Mouse (Mus musculus) midbrain, embryonic 11.5 days (tissue): ENCODE results near the gene Hbb-bh2. TPM values are rescaled to one million over a fixed set of nuclear protein-coding genes. Genes with fewer than 3 reads are reported as not detected.
"Not testable (repeated sequence)": the region's sequence is repeated elsewhere in the genome, so short reads cannot be mapped to it uniquely, and the experiment has no call there.

Experiments used
- ATAC-seq: fragments of 200-750 bp; cut with Nextera tagmentation; 2 replicates; pipeline ENCODE4 v1.8.0; 2017; ENCODE audit warnings: moderate TSS enrichment, moderate library complexity; ENCODE audit not compliant: low FRiP score
- DNase-seq: peaks from one replicate; pipeline ENCODE4 v3.0.0; 2015; ENCODE audit warnings: low spot score; ENCODE audit errors: missing footprints
- H3K27ac ChIP-seq: fragments of 300-500 bp; sonication (generic); 2 replicates; pipeline ENCODE4 v1.5.1; 2014; ENCODE audit warnings: low read depth, low read length
- H3K27me3 ChIP-seq: fragments of 300-500 bp; sonication (generic); 2 replicates; pipeline ENCODE4 v1.6.1; 2014; ENCODE audit warnings: mild to moderate bottlenecking, low read length, moderate library complexity, mixed read lengths; ENCODE audit not compliant: control insufficient read depth, insufficient read depth
- H3K36me3 ChIP-seq: fragments of 300-500 bp; sonication (generic); 2 replicates; pipeline ENCODE4 v1.6.1; 2014; ENCODE audit warnings: mild to moderate bottlenecking, low read length, moderate library complexity, mixed read lengths; ENCODE audit not compliant: control insufficient read depth, insufficient read depth
- H3K4me1 ChIP-seq: fragments of 300-500 bp; sonication (generic); 2 replicates; pipeline ENCODE4 v1.6.1; 2014; ENCODE audit warnings: low read length; ENCODE audit not compliant: control insufficient read depth, insufficient read depth
- H3K4me2 ChIP-seq: fragments of 300-500 bp; sonication (generic); 2 replicates; pipeline ENCODE4 v1.6.1; 2014; ENCODE audit warnings: mild to moderate bottlenecking, moderate library complexity
- H3K4me3 ChIP-seq: fragments of 300-500 bp; sonication (generic); 2 replicates; pipeline ENCODE4 v1.5.1; 2014; ENCODE audit warnings: low read depth, low read length
- H3K9ac ChIP-seq: fragments of 300-500 bp; sonication (generic); 2 replicates; pipeline ENCODE4 v1.6.1; 2014; ENCODE audit warnings: low read length
- H3K9me3 ChIP-seq: fragments of 300-500 bp; sonication (generic); 2 replicates; pipeline ENCODE4 v1.6.1; 2016; ENCODE audit warnings: low read length; ENCODE audit not compliant: control insufficient read depth
- WGBS: fragments of 180-500 bp; shearing (Covaris S2); extraction: QIAGEN DNeasy Blood & Tissue Kit; methylation state at CpG from one replicate; pipeline ENCODE4 v1.1.7; 2014; 5-methylcytosine and 5-hydroxymethylcytosine counted together
- polyA plus RNA-seq: library from polyadenylated mRNA; unstranded; fragments of >200 nt; fragmentation: Nextera tagmentation; extraction: Ambion mirVana; gene quantifications from 2 replicates; pipeline ENCODE4 v1.2.1, GENCODE M21; 2014

The Hbb-bh2 gene
- polyA plus RNA-seq, 1 experiment from 2014 or later: not detected

DNA sequence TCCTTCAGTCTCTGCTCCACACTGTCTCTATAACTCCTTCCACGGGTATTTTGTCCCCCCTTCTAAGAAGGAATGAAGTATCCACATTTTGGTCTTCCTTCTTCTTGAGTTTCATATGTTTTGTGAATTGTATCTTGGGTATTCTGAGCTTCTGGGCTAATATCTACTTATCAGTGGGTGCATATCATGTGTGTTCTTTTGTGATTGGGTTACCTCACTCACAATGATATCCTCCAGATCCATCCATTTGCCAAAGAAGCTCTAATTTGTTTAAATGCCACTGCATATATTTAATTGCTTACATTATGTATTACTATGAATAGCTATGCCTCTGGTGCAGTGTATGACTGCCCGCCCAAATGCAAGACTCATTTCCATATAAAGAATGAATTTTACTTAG lies 32.2 kb downstream of the Hbb-bh2 start:
- H3K4me3 ChIP-seq, H3K27me3 ChIP-seq, H3K9me3 ChIP-seq, H3K4me2 ChIP-seq, H3K4me1 ChIP-seq, ATAC-seq, H3K36me3 ChIP-seq, H3K9ac ChIP-seq, H3K27ac ChIP-seq, DNase-seq: not testable (repeated sequence)
- WGBS: 67% methylated on average over 2 of the region's 2 CpGs

DNA sequence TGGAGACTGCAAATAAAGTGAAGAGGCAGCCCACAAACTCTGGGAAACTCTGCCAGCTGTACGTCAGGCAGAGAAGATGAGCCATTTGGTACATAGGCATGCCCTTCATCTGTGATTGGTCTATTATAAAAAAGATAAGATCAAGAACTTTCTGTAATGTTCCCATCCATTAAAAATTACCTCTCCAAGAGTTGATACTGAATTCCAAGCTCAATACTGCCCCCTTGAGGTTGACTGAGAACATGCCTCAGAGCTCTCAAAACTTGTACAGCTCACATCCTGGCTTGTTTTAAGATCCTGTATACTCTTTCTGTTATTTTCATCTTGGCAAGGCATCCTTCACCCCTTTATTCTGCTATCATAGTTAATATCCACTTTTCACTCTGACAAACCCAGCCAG lies 33.5 kb downstream of the Hbb-bh2 start:
- Histone ChIP-seq H3K36me3 (no peaks in the 10 kb centered on the region), H3K4me1 (no peaks in the 10 kb centered on the region), H3K27me3 (no peaks in the 10 kb centered on the region), H3K9ac (no peak overlapping the region), H3K4me2 (no peak overlapping the region), H3K4me3 (no peak overlapping the region), H3K27ac (no peak overlapping the region), H3K9me3 (no peaks in the 10 kb centered on the region)
- ATAC-seq: peak; percentile 57; the same call in 1 of the 2 replicates
- 81% methylated on average over 1 of the region's 1 CpGs for WGBS
- DNase-seq: peak; percentile 82

DNA sequence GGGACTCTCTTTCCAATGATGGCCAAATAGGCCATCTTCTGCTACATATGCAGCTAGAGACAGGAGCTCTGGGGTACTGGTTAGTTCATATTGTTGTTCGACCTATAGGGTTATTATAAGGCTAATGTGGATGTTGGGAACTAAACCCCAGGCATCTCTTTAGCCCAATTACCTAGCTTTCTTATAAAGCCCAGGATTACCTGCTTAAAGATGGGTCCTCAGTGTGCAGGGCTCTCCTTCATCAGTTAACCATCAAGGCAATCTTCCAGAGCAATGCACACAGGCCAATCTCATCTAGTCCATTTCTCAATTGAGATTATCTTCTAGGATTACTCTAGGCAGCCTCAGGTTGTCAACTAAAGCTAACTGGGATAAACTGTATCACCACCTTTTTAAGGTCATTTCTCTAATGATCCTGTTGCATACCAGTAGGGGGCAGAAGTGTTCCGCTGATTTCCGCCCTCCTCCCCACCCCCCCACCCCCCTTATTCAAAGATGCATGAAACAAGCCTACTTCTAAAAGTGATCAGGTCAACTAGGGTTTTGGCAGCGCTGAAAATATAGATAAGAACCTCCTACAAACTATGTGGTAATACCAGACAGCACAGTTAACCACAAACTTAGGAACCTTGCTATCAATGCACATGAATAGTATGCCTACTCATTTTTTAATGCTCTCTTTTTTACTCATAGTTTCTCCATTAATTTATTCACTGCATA lies 47.5 kb downstream of the Hbb-bh2 start:
- Histone ChIP-seq H3K36me3 (no peaks in the 10 kb centered on the region), H3K9me3 (no peaks in the 10 kb centered on the region), H3K4me2 (no peak overlapping the region), H3K27ac (no peak overlapping the region), H3K4me3 (no peak overlapping the region), H3K4me1 (no peaks in the 10 kb centered on the region), H3K27me3 (no peaks in the 10 kb centered on the region), H3K9ac (no peak overlapping the region)
- 21% methylated on average over 4 of the region's 4 CpGs for WGBS
- ATAC-seq (no peak), DNase-seq (no peak)

DNA sequence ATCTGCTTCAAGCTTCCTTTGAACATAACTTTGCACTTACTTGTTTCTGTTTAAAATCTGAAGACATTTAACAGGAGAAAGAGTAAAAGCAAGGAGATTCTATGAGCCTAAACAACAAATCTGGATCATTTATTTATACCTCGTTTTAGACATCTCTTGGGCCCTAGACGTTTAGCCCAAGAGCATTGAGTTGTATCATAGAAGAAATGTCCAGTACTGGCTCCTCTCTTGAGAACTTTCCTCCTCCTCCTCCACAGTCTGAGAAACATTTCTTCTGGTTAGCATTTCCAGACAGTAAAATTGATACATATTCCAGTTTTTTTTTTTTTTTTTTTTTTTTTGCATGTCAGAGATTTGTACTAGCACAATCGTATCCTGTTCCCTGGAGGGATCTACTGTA lies 48.6 kb downstream of the Hbb-bh2 start, which contains the start of gene Olfr67:
Gene Olfr67 (minus strand): TSS at position 101 of the 400 bp plus-strand sequence.
- Histone ChIP-seq H3K4me1 (no peaks in the 10 kb centered on the region), H3K4me3 (no peak within 1 kb of the TSS), H3K4me2 (no peak within 1 kb of the TSS), H3K9ac (no peak within 1 kb of the TSS), H3K9me3 (no peaks in the 10 kb centered on the region), H3K27ac (no peak within 1 kb of the TSS), H3K36me3 (no peaks in the 10 kb centered on the region), H3K27me3 (no peaks in the 10 kb centered on the region)
- no peak for ATAC-seq
- no peak for DNase-seq
- 85% methylated on average over 3 of the region's 3 CpGs for WGBS

Other genes with a start within 250 kb of the Hbb-bh2 start
- gene Olfr619, start 239.9 kb downstream of the Hbb-bh2 start, polyA plus RNA-seq: not detected in 2 replicates
- not detected in 2 replicates for gene Olfr620, start 228.0 kb downstream of the Hbb-bh2 start, polyA plus RNA-seq
- gene Olfr622, start 197.8 kb downstream of the Hbb-bh2 start, polyA plus RNA-seq: not detected in 2 replicates
- not detected in 2 replicates for gene Olfr623, start 176.8 kb downstream of the Hbb-bh2 start, polyA plus RNA-seq
- gene Olfr624, start 169.3 kb downstream of the Hbb-bh2 start, polyA plus RNA-seq: 0.03 and 0.04 TPM in 2 replicates
- not detected in 2 replicates for gene Olfr625-ps1, start 157.8 kb downstream of the Hbb-bh2 start, polyA plus RNA-seq
- not detected in 2 replicates for gene Olfr243, start 125.8 kb downstream of the Hbb-bh2 start, polyA plus RNA-seq
- not detected in 2 replicates for gene Olfr628, start 110.1 kb downstream of the Hbb-bh2 start, polyA plus RNA-seq
- not detected in 2 replicates for gene Olfr629, start 95.6 kb downstream of the Hbb-bh2 start, polyA plus RNA-seq
- gene Olfr630, start 83.2 kb downstream of the Hbb-bh2 start, polyA plus RNA-seq: not detected in 2 replicates
- not detected in 2 replicates for gene Olfr69, start 68.9 kb downstream of the Hbb-bh2 start, polyA plus RNA-seq
- gene Olfr68, start 60.8 kb downstream of the Hbb-bh2 start, polyA plus RNA-seq: not detected in 2 replicates
- gene Olfr67, start 48.7 kb downstream of the Hbb-bh2 start, polyA plus RNA-seq: not detected in 2 replicates
- gene Hbb-bt, start 26.5 kb downstream of the Hbb-bh2 start, polyA plus RNA-seq: 767 and 794 TPM in 2 replicates
- gene Hbb-bs, start 12.4 kb downstream of the Hbb-bh2 start, polyA plus RNA-seq: 259 and 279 TPM in 2 replicates
- gene Hbb-bh1, start 2.6 kb upstream of the Hbb-bh2 start, polyA plus RNA-seq: 2,751 and 2,795 TPM in 2 replicates
- 11,345 and 11,485 TPM in 2 replicates for gene Hbb-y, start 12.7 kb upstream of the Hbb-bh2 start, polyA plus RNA-seq
- gene Olfr66, start 45.7 kb upstream of the Hbb-bh2 start, polyA plus RNA-seq: not detected in 2 replicates
- gene Olfr64, start 54.0 kb upstream of the Hbb-bh2 start, polyA plus RNA-seq: not detected in 2 replicates
- not detected in 2 replicates for gene Olfr65, start 63.0 kb upstream of the Hbb-bh2 start, polyA plus RNA-seq
- not detected in 2 replicates for gene Olfr631, start 88.3 kb upstream of the Hbb-bh2 start, polyA plus RNA-seq
- not detected in 2 replicates for gene Olfr632, start 93.8 kb upstream of the Hbb-bh2 start, polyA plus RNA-seq
- not detected in 2 replicates for gene Olfr633, start 103.9 kb upstream of the Hbb-bh2 start, polyA plus RNA-seq
- gene Olfr635, start 130.6 kb upstream of the Hbb-bh2 start, polyA plus RNA-seq: 0.01 and 0.03 TPM in 2 replicates
- not detected in 2 replicates for gene Olfr638, start 158.2 kb upstream of the Hbb-bh2 start, polyA plus RNA-seq
- not detected in 2 replicates for gene Olfr639, start 176.8 kb upstream of the Hbb-bh2 start, polyA plus RNA-seq
- gene Olfr640, start 185.1 kb upstream of the Hbb-bh2 start, polyA plus RNA-seq: not detected in 2 replicates
- gene Olfr641, start 194.9 kb upstream of the Hbb-bh2 start, polyA plus RNA-seq: not detected in 2 replicates
- gene Olfr642, start 212.1 kb upstream of the Hbb-bh2 start, polyA plus RNA-seq: not detected in 2 replicates
- not detected in 2 replicates for gene 4930516K23Rik, start 220.9 kb upstream of the Hbb-bh2 start, polyA plus RNA-seq
- not detected in 2 replicates for gene Olfr644, start 231.3 kb upstream of the Hbb-bh2 start, polyA plus RNA-seq
- not detected in 2 replicates for gene Olfr645, start 244.9 kb upstream of the Hbb-bh2 start, polyA plus RNA-seq